Mouse (Mus musculus) kidney, postnatal 0 days (tissue): ENCODE data around the gene Adamtsl3. TPM values are rescaled to one million over a fixed set of nuclear protein-coding genes. Genes with fewer than 3 reads are reported as not detected.

Experiments used
- ATAC-seq: fragments of 200-750 bp; cut with Nextera tagmentation; replicated peaks from 2 replicates; pipeline ENCODE4 v1.8.0; 2017; ENCODE audit warnings: low read depth, moderate number of reproducible peaks, moderate TSS enrichment, moderate library complexity; ENCODE audit not compliant: low FRiP score
- DNase-seq: peaks from one replicate; pipeline ENCODE4 v3.0.0-alpha.2; 2016; ENCODE audit warnings: low spot score
- H3K27ac ChIP-seq: fragments of 300-500 bp; sonication (generic); 2 replicates; pipeline ENCODE4 v1.5.1; 2014; ENCODE audit warnings: mild to moderate bottlenecking
- H3K27me3 ChIP-seq: fragments of 300-500 bp; sonication (generic); 2 replicates; pipeline ENCODE4 v1.6.1; 2014; ENCODE audit warnings: low read length, mixed read lengths; ENCODE audit not compliant: insufficient read depth
- H3K36me3 ChIP-seq: fragments of 300-500 bp; sonication (generic); 2 replicates; pipeline ENCODE4 v1.6.1; 2014; ENCODE audit warnings: low read length, mixed read lengths; ENCODE audit not compliant: insufficient read depth
- H3K4me1 ChIP-seq: fragments of 300-500 bp; sonication (generic); replicated peaks from 2 replicates; pipeline ENCODE4 v1.6.1; 2014; ENCODE audit warnings: antibody characterized with exemption, low read length, mixed read lengths; ENCODE audit not compliant: insufficient read depth
- H3K4me2 ChIP-seq: fragments of 300-500 bp; sonication (generic); 2 replicates; pipeline ENCODE4 v1.6.1; 2014; ENCODE audit warnings: mild to moderate bottlenecking, low read length, moderate library complexity, mixed read lengths
- H3K4me3 ChIP-seq: fragments of 300-500 bp; sonication (generic); replicated peaks from 2 replicates; pipeline ENCODE4 v1.5.1; 2014; ENCODE audit warnings: low read depth, low read length
- H3K9ac ChIP-seq: fragments of 300-500 bp; sonication (generic); 2 replicates; pipeline ENCODE4 v1.6.1; 2014; ENCODE audit warnings: low read depth, low read length
- H3K9me3 ChIP-seq: fragments of 300-500 bp; sonication (generic); replicated peaks from 2 replicates; pipeline ENCODE4 v1.6.1; 2016; ENCODE audit warnings: low read length, inconsistent platforms, mixed read lengths
- CTCF ChIP-seq: IDR thresholded peaks from 2 replicates; pipeline ENCODE4 v1.5.1; 2016; ENCODE audit warnings: antibody characterized with exemption, low read depth, mild to moderate bottlenecking, moderate library complexity
- WGBS: fragments of 180-500 bp; shearing (Covaris S2); extraction: QIAGEN DNeasy Blood & Tissue Kit; methylation state at CpG from one replicate; pipeline ENCODE4 v1.1.7; 2014; 5-methylcytosine and 5-hydroxymethylcytosine counted together
- polyA plus RNA-seq: library from polyadenylated mRNA; unstranded; fragments of >200 nt; fragmentation: Nextera tagmentation; extraction: Ambion mirVana; gene quantifications from 2 replicates; pipeline ENCODE4 v1.2.1, GENCODE M21; 2015

Gene Adamtsl3
- polyA plus RNA-seq, 1 experiment from 2014 or later: 0.47 TPM

DNA sequence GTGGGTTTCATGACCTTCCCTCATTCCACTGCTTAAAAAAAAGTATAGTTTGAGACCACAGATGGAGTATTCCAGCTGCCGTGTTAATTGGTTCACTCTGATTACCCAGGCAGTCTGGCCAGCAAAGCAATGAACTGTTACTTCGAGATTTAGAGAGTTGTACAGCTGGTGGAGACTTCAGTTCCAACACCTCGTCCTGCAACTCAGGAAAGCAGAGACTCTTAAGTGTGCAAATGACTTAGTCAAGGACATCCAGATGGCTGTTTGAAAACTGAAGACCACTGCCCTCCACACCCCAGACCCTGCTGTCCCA is 48.0 kb downstream of the Adamtsl3 start:
- Histone ChIP-seq H3K9ac (no peak overlapping the region), H3K4me2 (no peak overlapping the region), H3K4me1 (no peaks in the 10 kb centered on the region), H3K36me3 (no peaks in the 10 kb centered on the region), H3K4me3 (no peak overlapping the region), H3K27me3 (no peaks in the 10 kb centered on the region), H3K27ac (no peak overlapping the region), H3K9me3 (no peaks in the 10 kb centered on the region)
- ATAC-seq (no peak), DNase-seq (no peak)
- no peak for TF ChIP-seq CTCF
- WGBS: 27% methylated on average over 3 of the region's 3 CpGs

DNA sequence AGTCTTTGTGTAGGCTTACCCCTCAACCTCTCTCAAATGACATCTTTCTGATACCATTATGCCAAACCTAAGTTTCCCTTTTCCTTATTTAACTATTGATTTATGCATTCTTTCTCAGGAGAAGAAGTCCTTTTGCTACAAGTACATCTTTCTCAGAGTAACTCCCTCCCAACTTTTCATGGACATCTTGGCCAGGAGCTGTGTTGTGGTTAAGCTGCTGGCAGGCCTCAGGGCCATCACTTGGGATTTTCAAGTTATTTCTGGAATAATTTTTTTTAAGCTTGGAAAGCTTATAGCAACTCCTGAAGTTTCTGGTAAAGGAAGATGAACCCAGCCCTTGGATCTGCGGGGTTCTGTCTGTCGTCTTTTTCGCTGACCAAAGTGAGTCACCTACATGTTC is 51.6 kb downstream of the Adamtsl3 start:
- Histone ChIP-seq H3K4me2 (no peak overlapping the region), H3K36me3 (no peaks in the 10 kb centered on the region), H3K9ac (no peak overlapping the region), H3K4me3 (no peak overlapping the region), H3K4me1 (no peaks in the 10 kb centered on the region), H3K9me3 (no peaks in the 10 kb centered on the region), H3K27ac (no peak overlapping the region), H3K27me3 (no peaks in the 10 kb centered on the region)
- 89% methylated on average over 3 of the region's 3 CpGs for WGBS
- no peak for TF ChIP-seq CTCF
- DNase-seq: no peak
- ATAC-seq: no peak

GRCm38 (mm10) chr7:82394435-82395186 is 59.1 kb downstream of the Adamtsl3 start:
- no peak for ATAC-seq
- no peaks in the 10 kb centered on the region for H3K4me1 ChIP-seq
- no peaks in the 10 kb centered on the region for H3K27me3 ChIP-seq
- no peak overlapping the region for H3K9ac ChIP-seq
- no peak overlapping the region for H3K4me3 ChIP-seq
- H3K27ac ChIP-seq: no peak overlapping the region
- no peak overlapping the region for H3K4me2 ChIP-seq
- no peak for DNase-seq
- H3K36me3 ChIP-seq: no peaks in the 10 kb centered on the region
- no peaks in the 10 kb centered on the region for H3K9me3 ChIP-seq
- TF ChIP-seq CTCF: no peak
- 76% methylated on average over 6 of the region's 6 CpGs for WGBS

GRCm38 (mm10) chr7:82395239-82395638 is 59.7 kb downstream of the Adamtsl3 start:
- no peak overlapping the region for H3K4me3 ChIP-seq
- H3K4me1 ChIP-seq: no peaks in the 10 kb centered on the region
- WGBS: 89% methylated on average over 12 of the region's 12 CpGs
- H3K27me3 ChIP-seq: no peaks in the 10 kb centered on the region
- H3K27ac ChIP-seq: no peak overlapping the region
- no peaks in the 10 kb centered on the region for H3K9me3 ChIP-seq
- no peak overlapping the region for H3K4me2 ChIP-seq
- H3K36me3 ChIP-seq: no peaks in the 10 kb centered on the region
- H3K9ac ChIP-seq: no peak overlapping the region
- TF ChIP-seq CTCF: no peak
- ATAC-seq (no peak), DNase-seq (no peak)

- TF ChIP-seq CTCF: no peak
- ATAC-seq (no peak), DNase-seq (no peak)
- no peaks in the 10 kb centered on the region for H3K9me3 ChIP-seq
- no peaks in the 10 kb centered on the region for H3K36me3 ChIP-seq
- 80% methylated on average over 6 of the region's 6 CpGs for WGBS
- no peak overlapping the region for H3K4me3 ChIP-seq
- no peaks in the 10 kb centered on the region for H3K4me1 ChIP-seq
- no peak overlapping the region for H3K4me2 ChIP-seq
- no peak overlapping the region for H3K9ac ChIP-seq
- no peaks in the 10 kb centered on the region for H3K27me3 ChIP-seq
- H3K27ac ChIP-seq: no peak overlapping the region
Measured at GRCm38 (mm10) chr7:82395751-82396512, 60.4 kb downstream of the Adamtsl3 start.

DNA sequence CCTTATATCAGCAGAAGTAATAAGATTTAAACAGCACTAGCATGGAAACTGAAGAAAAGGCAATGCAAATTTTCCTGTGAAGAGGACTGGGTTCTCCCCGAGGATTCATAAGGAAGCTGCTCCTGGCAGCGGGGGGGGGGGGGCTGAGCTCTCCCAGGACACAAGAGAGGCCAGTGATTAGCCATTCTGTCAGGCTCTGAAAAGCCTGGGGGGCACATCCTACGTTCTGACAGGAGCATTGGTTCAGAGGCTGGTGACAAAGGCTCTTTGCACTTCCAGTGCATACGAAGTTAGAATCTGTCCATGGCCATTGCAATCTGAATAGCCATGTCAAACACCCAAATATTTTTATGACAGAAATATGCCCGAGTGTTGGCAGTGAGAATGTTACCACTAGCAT is 61.4 kb downstream of the Adamtsl3 start:
- ATAC-seq (no peak), DNase-seq (no peak)
- 65% methylated on average over 4 of the region's 5 CpGs for WGBS
- Histone ChIP-seq H3K27me3 (no peaks in the 10 kb centered on the region), H3K9ac (no peak overlapping the region), H3K27ac (no peak overlapping the region), H3K4me3 (no peak overlapping the region), H3K4me2 (no peak overlapping the region), H3K4me1 (no peaks in the 10 kb centered on the region), H3K9me3 (no peaks in the 10 kb centered on the region), H3K36me3 (no peaks in the 10 kb centered on the region)
- TF ChIP-seq CTCF: no peak
